Mouse (Mus musculus) limb, embryonic 10.5 days (tissue): ENCODE data around the gene Gtf2h3. TPM values are rescaled to one million over a fixed set of nuclear protein-coding genes. Genes with fewer than 3 reads are reported as not detected.

ENCODE experiments used
- DNase-seq: peaks from one replicate; pipeline ENCODE4 v3.0.0-alpha.2; 2017; ENCODE audit warnings: low spot score
- H3K27ac ChIP-seq: fragments of 300-500 bp; sonication (generic); 2 replicates; pipeline ENCODE4 v1.5.1; 2016; ENCODE audit warnings: mild to moderate bottlenecking
- H3K27me3 ChIP-seq: fragments of 300-500 bp; sonication (generic); 2 replicates; pipeline ENCODE4 v1.6.1; 2016; ENCODE audit warnings: low read depth, mild to moderate bottlenecking; ENCODE audit not compliant: poor library complexity, severe bottlenecking
- H3K36me3 ChIP-seq: fragments of 300-500 bp; sonication (generic); 2 replicates; pipeline ENCODE4 v1.6.1; 2016; ENCODE audit warnings: mild to moderate bottlenecking, moderate library complexity
- H3K4me1 ChIP-seq: fragments of 300-500 bp; sonication (generic); 2 replicates; pipeline ENCODE4 v1.6.1; 2016
- H3K4me3 ChIP-seq: fragments of 300-500 bp; sonication (generic); 2 replicates; pipeline ENCODE4 v1.5.1; 2016; ENCODE audit warnings: mild to moderate bottlenecking, moderate library complexity
- H3K9me3 ChIP-seq: fragments of 300-500 bp; sonication (generic); replicated peaks from 2 replicates; pipeline ENCODE4 v1.6.1; 2016; ENCODE audit warnings: mild to moderate bottlenecking
- WGBS: fragments of 180-500 bp; shearing (Covaris S2); methylation state at CpG from one replicate; pipeline ENCODE4 v1.1.7; 2016; 5-methylcytosine and 5-hydroxymethylcytosine counted together
- polyA plus RNA-seq: library from polyadenylated mRNA; unstranded; fragments of >200 nt; fragmentation: Nextera tagmentation; extraction: Ambion mirVana; gene quantifications from 2 replicates; pipeline ENCODE4 v1.2.1, GENCODE M21; 2016

The Gtf2h3 gene
- 115 TPM in 2 replicates for polyA plus RNA-seq

DNA sequence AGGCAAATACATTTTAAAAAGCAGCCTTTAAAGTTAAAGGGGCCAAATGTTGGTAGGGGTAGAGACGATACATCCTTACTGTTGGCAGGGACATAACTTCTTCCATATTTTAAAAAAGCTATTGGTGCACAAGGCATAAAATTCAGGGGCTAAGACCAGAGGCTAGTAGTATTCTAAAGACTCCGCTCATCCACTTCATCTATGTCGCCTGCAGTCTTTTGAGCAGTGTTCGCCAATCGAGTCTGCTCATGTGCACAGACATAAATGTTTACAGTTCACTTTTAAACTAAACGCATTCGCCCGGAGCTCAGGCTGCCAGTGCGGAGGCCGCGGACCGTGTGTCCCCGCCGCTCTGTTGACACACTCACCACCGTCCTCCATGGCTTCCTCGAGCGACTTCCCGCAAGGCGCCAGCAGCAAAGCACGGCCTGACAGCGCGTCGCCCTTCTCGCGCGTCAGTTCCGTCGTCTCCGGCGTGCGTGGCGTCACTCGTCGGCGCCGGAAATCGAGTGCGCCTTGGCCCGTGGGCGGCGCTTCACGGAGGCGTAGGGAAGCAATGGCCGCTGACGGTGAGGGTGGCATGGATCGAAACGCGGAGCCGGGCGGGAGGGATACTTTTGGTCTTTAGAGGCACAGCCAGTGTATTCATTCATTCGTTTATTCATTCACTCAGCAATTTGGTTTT lies at the start of gene Gtf2h3, which contains the start of gene Eif2b1:
TSS of gene Gtf2h3 (plus strand) at position 508 of the 685 bp plus-strand sequence.
TSS of gene Eif2b1 (minus strand) at position 499 of the 685 bp plus-strand sequence.
- Histone ChIP-seq H3K9me3 (no peaks in the 10 kb centered on the region), H3K27ac (peak within 1 kb of the TSS; percentile 78), H3K36me3 (peaks cover 60% of the 10 kb centered on the region), H3K4me3 (peak within 1 kb of the TSS; percentile 82), H3K4me1 (peaks cover 19% of the 10 kb centered on the region), H3K27me3 (no peaks in the 10 kb centered on the region)
- WGBS: 1% methylated on average over 51 of the region's 51 CpGs
- DNase-seq: peak; percentile 98

GRCm38 (mm10) chr5:124529191-124529651 lies 49.7 kb upstream of the Gtf2h3 start:
- DNase-seq: peak; percentile 34
- Histone ChIP-seq H3K27ac (peak overlapping the region; percentile 92), H3K27me3 (no peaks in the 10 kb centered on the region), H3K4me1 (peaks cover 42% of the 10 kb centered on the region), H3K36me3 (peaks cover 31% of the 10 kb centered on the region), H3K9me3 (no peaks in the 10 kb centered on the region), H3K4me3 (peak overlapping the region; percentile 76)
- WGBS: 20% methylated on average over 8 of the region's 8 CpGs

- 54% methylated on average over 8 of the region's 8 CpGs for WGBS
- H3K36me3 ChIP-seq: peaks cover 26% of the 10 kb centered on the region
- no peaks in the 10 kb centered on the region for H3K9me3 ChIP-seq
- peak overlapping the region; percentile 76 for H3K4me3 ChIP-seq
- H3K27ac ChIP-seq: peak overlapping the region; percentile 92
- peaks cover 42% of the 10 kb centered on the region for H3K4me1 ChIP-seq
- DNase-seq: no peak
- no peaks in the 10 kb centered on the region for H3K27me3 ChIP-seq
Measured at GRCm38 (mm10) chr5:124529697-124530096, 49.2 kb upstream of the Gtf2h3 start.

DNA sequence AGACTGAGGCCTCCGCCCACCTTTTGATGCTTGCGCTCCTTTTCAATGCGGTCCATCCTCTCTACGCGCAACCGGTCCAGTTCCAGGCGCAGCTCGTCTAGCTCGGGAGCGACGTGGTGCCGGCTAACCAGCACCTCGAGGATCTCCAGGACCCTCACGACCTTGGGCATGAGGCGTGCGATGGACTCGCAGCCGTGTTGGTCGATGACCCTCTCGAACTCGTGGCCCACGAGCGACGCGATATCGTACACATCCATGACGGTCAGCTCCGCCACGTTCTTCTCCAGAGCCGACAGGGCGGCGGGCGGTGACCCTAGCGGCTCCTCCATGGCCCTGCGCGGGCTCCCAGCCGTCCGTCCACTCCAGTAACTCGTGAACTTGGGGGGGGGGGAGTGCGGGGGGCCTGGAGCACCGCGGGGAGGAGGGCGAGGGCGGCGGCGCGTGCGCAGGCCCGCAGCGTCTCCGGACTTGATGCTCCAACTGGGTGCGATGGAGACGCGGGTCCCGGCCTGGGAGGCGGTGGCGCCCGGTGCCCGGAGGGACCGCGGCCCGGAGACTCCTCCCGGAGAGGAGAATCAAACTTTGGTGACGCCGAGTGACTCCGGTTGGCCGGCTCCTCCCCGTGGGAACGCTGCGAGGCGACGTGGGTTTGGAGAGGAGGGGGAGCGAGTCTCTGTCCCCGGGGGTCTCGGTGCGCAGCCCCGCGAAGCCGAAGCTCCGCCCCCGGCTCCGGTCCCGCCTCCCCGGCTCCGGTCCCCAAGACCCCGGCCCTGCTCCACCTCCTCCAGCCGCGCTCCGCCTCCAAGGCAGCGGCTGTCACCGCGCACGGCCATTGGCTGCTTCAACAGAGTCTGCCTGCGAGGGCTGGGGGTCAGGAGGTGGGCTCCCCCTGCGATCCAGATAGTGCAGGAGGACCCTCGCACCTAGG lies 48.0 kb upstream of the Gtf2h3 start, which contains the start of gene Rilpl1:
TSS of gene Rilpl1 (minus strand) at position 737 of the 928 bp plus-strand sequence.
- DNase-seq: peak; percentile 93
- Histone ChIP-seq H3K36me3 (peaks cover 16% of the 10 kb centered on the region), H3K27me3 (no peaks in the 10 kb centered on the region), H3K9me3 (no peaks in the 10 kb centered on the region), H3K4me3 (peak within 1 kb of the TSS; percentile 76), H3K27ac (peak within 1 kb of the TSS; percentile 92), H3K4me1 (peaks cover 42% of the 10 kb centered on the region)
- under 1% methylated on average over 96 of the region's 96 CpGs for WGBS

- H3K27ac ChIP-seq: peak overlapping the region; percentile 92
- H3K27me3 ChIP-seq: no peaks in the 10 kb centered on the region
- peak overlapping the region; percentile 76 for H3K4me3 ChIP-seq
- WGBS: 13% methylated on average over 14 of the region's 14 CpGs
- H3K4me1 ChIP-seq: peaks cover 44% of the 10 kb centered on the region
- no peaks in the 10 kb centered on the region for H3K9me3 ChIP-seq
- no peak for DNase-seq
- H3K36me3 ChIP-seq: peaks cover 9% of the 10 kb centered on the region
Measured at GRCm38 (mm10) chr5:124531583-124531930, 47.4 kb upstream of the Gtf2h3 start.

DNA sequence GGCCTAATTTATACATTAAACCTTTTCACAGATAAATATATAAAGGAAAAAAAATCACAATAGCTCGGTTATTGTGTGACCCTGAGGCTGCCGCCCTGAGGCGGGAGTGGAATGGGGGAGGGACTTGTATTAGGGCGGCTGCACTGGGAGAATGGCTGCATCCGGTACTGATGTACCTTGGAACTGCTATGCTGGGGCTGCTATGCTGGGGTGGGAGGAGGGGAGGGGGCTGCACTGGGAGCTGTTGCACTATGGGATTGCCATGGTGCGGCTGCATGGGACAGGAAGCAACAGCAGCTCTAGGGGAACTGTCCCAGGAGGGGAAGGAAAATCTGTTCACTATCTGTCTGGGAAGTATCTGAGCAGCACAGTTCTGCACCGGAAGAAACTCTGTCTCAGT lies 46.5 kb upstream of the Gtf2h3 start:
- H3K36me3 ChIP-seq: peaks cover 3% of the 10 kb centered on the region; the same call in 1 of the 2 replicates
- H3K27me3 ChIP-seq: no peaks in the 10 kb centered on the region
- peaks cover 50% of the 10 kb centered on the region for H3K4me1 ChIP-seq
- H3K9me3 ChIP-seq: no peaks in the 10 kb centered on the region
- H3K4me3 ChIP-seq: peak overlapping the region; percentile 76; the same call in 1 of the 2 replicates
- 50% methylated on average over 7 of the region's 7 CpGs for WGBS
- peak overlapping the region; percentile 92; the same call in 1 of the 2 replicates for H3K27ac ChIP-seq
- DNase-seq: peak; percentile 53

DNA sequence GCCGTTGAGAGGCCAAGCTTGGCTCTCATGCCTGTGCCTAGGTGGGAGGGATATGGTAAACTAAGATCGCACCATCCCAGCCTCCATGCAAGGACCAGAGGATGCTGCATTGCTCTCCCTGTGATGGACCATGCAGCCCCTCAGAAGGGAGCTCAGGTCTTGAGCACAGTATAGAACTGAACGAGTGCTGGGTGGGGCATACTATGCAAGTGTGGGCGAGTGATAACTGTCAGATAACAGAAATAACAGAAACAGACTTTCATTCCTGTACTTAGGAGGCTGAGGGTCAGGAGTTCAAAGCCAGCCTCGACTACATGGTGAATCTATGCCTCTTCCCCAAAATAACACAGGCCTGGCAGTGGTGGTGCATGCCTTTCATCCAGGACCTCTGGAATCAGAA lies 43.9 kb upstream of the Gtf2h3 start:
- DNase-seq: no peak
- H3K27me3 ChIP-seq: no peaks in the 10 kb centered on the region
- WGBS: 79% methylated on average over 5 of the region's 5 CpGs
- H3K9me3 ChIP-seq: no peaks in the 10 kb centered on the region
- H3K27ac ChIP-seq: no peak overlapping the region
- peaks cover 29% of the 10 kb centered on the region for H3K4me1 ChIP-seq
- H3K36me3 ChIP-seq: no peaks in the 10 kb centered on the region
- no peak overlapping the region for H3K4me3 ChIP-seq

- peak; percentile 59 for DNase-seq
- Histone ChIP-seq H3K36me3 (no peaks in the 10 kb centered on the region), H3K27ac (peak overlapping the region; percentile 66), H3K27me3 (no peaks in the 10 kb centered on the region), H3K4me1 (peaks cover 22% of the 10 kb centered on the region), H3K9me3 (no peaks in the 10 kb centered on the region), H3K4me3 (peak overlapping the region; percentile 40)
- 3% methylated on average over 17 of the region's 17 CpGs for WGBS
Measured at GRCm38 (mm10) chr5:124536776-124537175, 42.2 kb upstream of the Gtf2h3 start.

DNA sequence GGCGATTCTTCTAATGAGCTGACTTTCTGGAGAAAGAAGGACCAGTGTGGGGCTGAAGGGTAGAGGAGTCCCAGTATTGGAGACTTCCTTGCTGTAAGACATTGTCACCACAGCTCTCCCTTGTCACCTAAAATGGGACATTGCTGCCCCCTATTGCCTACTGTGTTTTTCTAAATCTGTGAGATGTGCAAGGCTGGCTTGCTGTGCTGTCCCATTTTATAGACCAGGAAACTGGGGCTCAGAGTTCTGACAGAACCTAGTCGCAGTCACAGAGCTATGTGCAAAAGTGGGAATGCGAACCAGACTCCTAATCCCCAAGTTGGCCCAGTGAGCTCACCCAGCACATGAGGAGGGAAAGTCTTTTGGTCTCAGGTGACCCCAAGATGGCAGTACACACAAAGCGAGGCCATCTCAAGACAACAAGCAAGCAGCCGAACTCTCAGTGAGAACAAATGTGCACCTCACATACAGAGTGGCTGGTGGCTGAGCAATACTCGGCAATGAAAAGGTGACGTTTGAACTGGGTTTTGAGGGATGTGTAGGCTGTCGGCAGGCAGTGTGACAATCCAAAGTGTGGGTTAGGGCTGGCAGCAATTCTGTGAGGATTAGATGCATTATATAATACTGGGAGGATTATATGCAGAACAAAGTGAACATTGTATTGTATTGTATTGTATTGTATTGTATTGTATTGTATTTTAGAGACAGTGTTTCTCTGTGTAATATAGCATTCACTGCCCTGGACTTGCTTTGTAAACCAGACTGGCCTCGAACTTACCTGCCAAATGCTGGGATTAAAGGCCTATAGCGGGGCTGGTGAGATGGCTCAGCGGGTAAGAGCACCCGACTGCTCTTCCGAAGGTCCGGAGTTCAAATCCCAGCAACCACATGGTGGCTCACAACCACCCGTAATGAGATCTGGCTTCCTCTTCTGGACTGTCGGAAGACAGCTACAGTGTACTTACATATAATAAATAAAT lies 39.8 kb upstream of the Gtf2h3 start:
- no peak overlapping the region for H3K27ac ChIP-seq
- no peaks in the 10 kb centered on the region for H3K9me3 ChIP-seq
- peaks cover 21% of the 10 kb centered on the region for H3K4me1 ChIP-seq
- H3K4me3 ChIP-seq: no peak overlapping the region
- WGBS: 81% methylated on average over 16 of the region's 16 CpGs
- no peak for DNase-seq
- H3K27me3 ChIP-seq: no peaks in the 10 kb centered on the region
- peaks cover 19% of the 10 kb centered on the region for H3K36me3 ChIP-seq

DNA sequence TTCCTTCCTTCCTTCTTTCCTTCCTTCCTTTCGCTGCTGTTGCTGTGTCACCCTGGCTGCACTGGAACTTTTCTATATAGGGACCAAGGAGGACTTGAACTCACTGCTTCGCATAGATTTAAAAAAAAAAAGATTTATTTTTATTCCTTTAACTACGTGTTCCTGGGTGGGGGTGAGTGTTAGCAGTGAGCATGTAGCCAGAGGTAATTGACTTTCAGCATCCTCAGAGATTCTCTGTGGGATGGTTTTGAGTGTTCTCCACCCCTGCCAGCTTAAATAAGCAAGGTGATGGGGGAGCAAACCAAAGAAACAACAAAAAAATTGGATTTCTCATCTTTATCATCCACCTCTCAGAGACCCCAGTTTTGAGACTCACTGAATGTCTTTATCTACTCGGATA lies 39.0 kb upstream of the Gtf2h3 start:
- Histone ChIP-seq H3K36me3 (peaks cover 27% of the 10 kb centered on the region), H3K9me3 (no peaks in the 10 kb centered on the region), H3K27me3 (no peaks in the 10 kb centered on the region), H3K27ac (peak overlapping the region; percentile 94), H3K4me1 (peaks cover 21% of the 10 kb centered on the region), H3K4me3 (peak overlapping the region; percentile 99)
- no peak for DNase-seq
- WGBS: 70% methylated on average over 4 of the region's 4 CpGs

DNA sequence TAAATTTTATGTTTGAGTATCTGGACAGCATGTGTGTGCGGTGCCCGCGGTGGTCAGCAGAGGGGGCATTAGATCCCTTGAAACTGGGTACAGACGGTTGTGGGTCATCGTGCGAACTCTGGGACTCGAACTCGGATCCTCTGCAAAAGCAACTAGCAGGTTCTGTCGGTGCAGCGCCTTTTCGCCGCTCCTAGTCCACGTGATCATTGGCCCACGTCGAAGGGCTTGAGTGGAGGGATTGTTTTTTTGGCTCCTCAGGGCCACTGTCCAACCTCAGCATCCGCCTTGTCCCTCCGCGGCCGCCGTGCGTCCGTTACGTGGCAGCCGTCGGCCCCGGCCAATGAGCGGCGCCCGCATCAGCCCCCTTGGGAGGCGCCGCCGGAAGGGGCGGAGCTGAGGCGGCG lies 38.6 kb upstream of the Gtf2h3 start, which contains the start of gene Tmed2:
TSS of gene Tmed2 (plus strand) at position 313 of the 404 bp plus-strand sequence.
- peaks cover 21% of the 10 kb centered on the region for H3K4me1 ChIP-seq
- H3K36me3 ChIP-seq: peaks cover 32% of the 10 kb centered on the region
- DNase-seq: peak; percentile 93
- H3K9me3 ChIP-seq: no peaks in the 10 kb centered on the region
- H3K4me3 ChIP-seq: peak within 1 kb of the TSS; percentile 99
- peak within 1 kb of the TSS; percentile 94 for H3K27ac ChIP-seq
- no peaks in the 10 kb centered on the region for H3K27me3 ChIP-seq
- under 1% methylated on average over 35 of the region's 35 CpGs for WGBS
